Mouse (Mus musculus) megakaryocyte progenitor cell, adult 5-6 weeks (primary cell): ENCODE measurements around the gene Pafah1b2. TPM values are rescaled to one million over a fixed set of nuclear protein-coding genes. Genes with fewer than 3 reads are reported as not detected.
A peak's percentile ranks its signal among the peaks of the same experiment; 100 is the strongest.

Experiments
- ATAC-seq: replicated peaks from 2 replicates; pipeline ENCODE4 v1.8.0; 2016; ENCODE audit warnings: mild to moderate bottlenecking, moderate TSS enrichment, inconsistent platforms; ENCODE audit not compliant: poor library complexity
- total RNA-seq, 2 experiments: library from RNA; stranded (forward) in 1 of 2; stranded (reverse) in 1 of 2; fragments of 157-497, 149-512 nt in 1 of 2; fragments of 200-1000 nt in 1 of 2; gene quantifications; 2 replicates each; pipeline versions ENCODE4 v1.2.3 to v1.2.4; 2015 to 2017

The Pafah1b2 gene
- total RNA-seq, 2 experiments from 2014 or later = 50.8 to 111 TPM

- peak; percentile 55 for ATAC-seq
Measured at GRCm38 (mm10) chr9:45983676-45984408, 28.6 kb downstream of the Pafah1b2 start.

- ATAC-seq = no peak
Measured at GRCm38 (mm10) chr9:45981331-45981730, 31.2 kb downstream of the Pafah1b2 start.

GRCm38 (mm10) chr9:45980611-45981010 lies 31.9 kb downstream of the Pafah1b2 start:
- no peak for ATAC-seq

GRCm38 (mm10) chr9:45979778-45980177 lies 32.7 kb downstream of the Pafah1b2 start:
- ATAC-seq = no peak

- ATAC-seq = 0 out of 2 replicates have a peak, but pooled peaks have one; percentile 31
Measured at GRCm38 (mm10) chr9:45976884-45977283, 35.6 kb downstream of the Pafah1b2 start.

- no peak for ATAC-seq
Measured at GRCm38 (mm10) chr9:45963577-45963976, 48.9 kb downstream of the Pafah1b2 start.

- peak; percentile 70 for ATAC-seq
Measured at GRCm38 (mm10) chr9:45961855-45962254, 50.6 kb downstream of the Pafah1b2 start.

- ATAC-seq = peak; percentile 64
Measured at GRCm38 (mm10) chr9:45959661-45960060, 52.8 kb downstream of the Pafah1b2 start.

GRCm38 (mm10) chr9:45958851-45959250 lies 53.6 kb downstream of the Pafah1b2 start:
- no peak for ATAC-seq

GRCm38 (mm10) chr9:45958023-45958670 lies 54.3 kb downstream of the Pafah1b2 start:
- ATAC-seq = no peak

GRCm38 (mm10) chr9:45955107-45955963 lies 57.2 kb downstream of the Pafah1b2 start, which contains the start of gene Sidt2:
Gene Sidt2 (minus strand): TSS chr9:45955258.
- peak; percentile 69 for ATAC-seq

- ATAC-seq = peak; percentile 29
Measured at GRCm38 (mm10) chr9:45954294-45955106, 58.0 kb downstream of the Pafah1b2 start.

GRCm38 (mm10) chr9:45953511-45954293 lies 58.8 kb downstream of the Pafah1b2 start:
- ATAC-seq = peak; percentile 3

GRCm38 (mm10) chr9:45952890-45953289 lies 59.6 kb downstream of the Pafah1b2 start:
- no peak for ATAC-seq

GRCm38 (mm10) chr9:45952057-45952456 lies 60.4 kb downstream of the Pafah1b2 start:
- no peak for ATAC-seq

- no peak for ATAC-seq
Measured at GRCm38 (mm10) chr9:45946872-45947183, 65.7 kb downstream of the Pafah1b2 start.

- no peak for ATAC-seq
Measured at GRCm38 (mm10) chr9:45946182-45946871, 66.2 kb downstream of the Pafah1b2 start.

- 0 out of 2 replicates have a peak, but pooled peaks have one; percentile 9 for ATAC-seq
Measured at GRCm38 (mm10) chr9:45945721-45946120, 66.8 kb downstream of the Pafah1b2 start.
